Mouse (Mus musculus) common myeloid progenitor, adult 5-6 weeks (primary cell): ENCODE data around the gene Neurl1a. TPM values are rescaled to one million over a fixed set of nuclear protein-coding genes. Genes with fewer than 3 reads are reported as not detected.
A peak's percentile ranks its signal among the peaks of the same experiment; 100 is the strongest.
"Not testable (repeated sequence)": the region's sequence is repeated elsewhere in the genome, so short reads cannot be mapped to it uniquely, and the experiment has no call there.

Experiments used
- ATAC-seq: replicated peaks from 2 replicates; pipeline ENCODE4 v1.8.0; 2016; ENCODE audit warnings: low read depth, mild to moderate bottlenecking, moderate TSS enrichment, inconsistent platforms; ENCODE audit not compliant: poor library complexity, severe bottlenecking
- total RNA-seq: library from RNA; stranded (forward); fragments of 200-1000, 187-1606 nt; gene quantifications from 2 replicates; pipeline ENCODE4 v1.2.3, GENCODE M21; 2017

Gene Neurl1a
- total RNA-seq = 0.09 TPM in 1 of 2 replicates, not detected in the other

GRCm38 (mm10) chr19:47178431-47179271 is at the start of gene Neurl1a:
Gene Neurl1a, plus strand, starts transcription at chr19:47178820.
- ATAC-seq = peak; percentile 30; the same call in 1 of the 2 replicates

DNA sequence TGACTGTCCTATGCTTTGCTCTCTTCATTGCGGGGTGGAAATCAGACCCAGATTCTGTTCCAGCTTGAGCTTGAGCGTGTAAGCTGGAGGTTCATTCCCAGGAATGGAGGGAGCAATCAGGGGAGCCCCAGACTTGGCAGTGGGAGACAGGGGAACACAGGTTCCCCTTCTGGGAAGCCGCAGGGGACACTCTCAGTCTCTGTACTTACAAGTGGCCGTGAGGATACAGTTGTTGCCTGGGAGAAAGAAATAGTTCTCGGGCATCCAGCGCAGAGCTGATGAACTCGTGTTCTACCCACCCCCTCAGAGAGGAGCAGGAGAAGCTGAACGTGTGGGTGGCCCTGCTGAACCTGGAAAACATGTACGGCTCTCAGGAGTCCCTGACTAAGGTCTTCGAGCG is 49.8 kb upstream of the Neurl1a start:
- ATAC-seq = no peak

DNA sequence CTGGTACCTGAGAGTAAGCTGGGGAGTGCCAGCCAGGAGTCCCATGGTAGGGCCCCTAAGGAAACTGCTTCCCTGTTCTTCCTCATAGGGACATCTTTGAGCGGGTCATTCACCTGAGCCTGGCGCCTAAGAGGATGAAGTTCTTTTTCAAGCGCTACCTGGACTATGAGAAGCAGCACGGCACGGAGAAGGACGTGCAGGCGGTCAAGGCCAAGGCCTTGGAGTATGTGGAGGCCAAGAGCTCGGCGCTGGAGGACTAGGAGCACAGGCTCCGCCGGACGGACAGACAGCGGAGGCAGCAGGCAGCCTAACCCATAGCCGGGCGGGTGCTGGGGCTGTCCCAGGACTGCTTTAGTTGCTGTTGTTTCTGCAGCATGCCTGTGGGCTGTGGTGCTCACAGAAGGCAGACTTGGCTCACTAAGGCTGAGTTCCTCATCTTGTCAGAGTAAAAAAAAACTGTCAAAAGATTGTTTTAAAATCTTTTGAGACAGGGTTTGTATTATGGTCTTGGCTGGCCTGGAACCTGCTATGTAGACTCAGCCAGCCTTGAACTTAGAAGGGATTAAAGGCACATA is 48.0 kb upstream of the Neurl1a start:
- no peak for ATAC-seq

GRCm38 (mm10) chr19:47133161-47133560 is 45.5 kb upstream of the Neurl1a start:
- ATAC-seq = peak; percentile 72

- ATAC-seq = no peak
Observed at GRCm38 (mm10) chr19:47135568-47135967, 43.1 kb upstream of the Neurl1a start.

DNA sequence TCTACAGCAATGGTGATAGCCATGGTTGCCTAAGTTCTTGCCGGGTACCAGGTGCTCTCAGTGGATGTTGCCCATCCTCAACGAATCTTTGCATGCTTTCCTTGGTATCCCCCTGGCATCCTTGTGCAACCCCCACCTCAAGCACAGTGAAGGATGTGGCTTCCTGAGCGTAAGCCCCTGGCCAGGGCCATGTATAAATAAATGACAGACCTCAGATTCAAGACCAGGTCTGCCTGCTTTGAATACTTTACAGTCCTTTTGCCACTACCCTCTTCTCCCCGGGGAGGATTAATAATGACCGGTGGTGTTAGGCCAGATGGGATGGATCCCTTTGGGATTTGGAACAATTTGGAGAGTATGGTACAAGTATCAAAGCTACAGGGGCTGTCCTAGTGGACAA is 42.5 kb upstream of the Neurl1a start:
- ATAC-seq = no peak

DNA sequence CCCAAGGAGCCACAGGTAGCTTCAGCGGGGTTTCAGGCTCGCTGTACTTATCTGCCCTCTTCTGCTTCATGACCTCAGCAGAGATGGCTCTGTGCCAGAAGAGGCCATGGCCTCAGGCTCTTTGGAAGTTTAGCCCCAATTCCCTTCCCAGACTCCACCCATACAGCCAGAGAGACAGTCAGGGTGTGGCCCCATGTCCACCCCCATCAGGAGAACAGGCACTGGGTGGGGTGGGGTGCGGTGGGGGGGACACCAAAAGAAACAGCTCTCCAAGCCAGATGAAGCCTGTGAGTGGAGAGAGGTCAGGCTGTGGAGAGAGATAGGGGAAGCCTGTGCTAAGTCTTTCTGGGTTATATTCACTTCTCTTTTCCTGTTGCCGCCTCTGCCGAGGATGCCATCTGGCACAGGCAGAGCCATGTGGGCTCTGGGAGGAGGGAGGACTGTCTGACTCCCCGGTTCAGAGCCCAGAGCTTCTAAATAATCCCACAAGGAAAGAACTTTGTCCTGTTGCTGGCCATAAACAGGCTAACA is 41.5 kb upstream of the Neurl1a start:
- peak; percentile 59 for ATAC-seq

- peak; percentile 52 for ATAC-seq
Observed at GRCm38 (mm10) chr19:47137771-47138421, 40.7 kb upstream of the Neurl1a start, which contains the start of gene Calhm2. Gene Calhm2, minus strand, starts transcription at chr19:47138294.

- not testable (repeated sequence) for ATAC-seq
Observed at GRCm38 (mm10) chr19:47139611-47140010, 39.0 kb upstream of the Neurl1a start.

- ATAC-seq = no peak
Observed at GRCm38 (mm10) chr19:47142438-47142837, 36.2 kb upstream of the Neurl1a start.

DNA sequence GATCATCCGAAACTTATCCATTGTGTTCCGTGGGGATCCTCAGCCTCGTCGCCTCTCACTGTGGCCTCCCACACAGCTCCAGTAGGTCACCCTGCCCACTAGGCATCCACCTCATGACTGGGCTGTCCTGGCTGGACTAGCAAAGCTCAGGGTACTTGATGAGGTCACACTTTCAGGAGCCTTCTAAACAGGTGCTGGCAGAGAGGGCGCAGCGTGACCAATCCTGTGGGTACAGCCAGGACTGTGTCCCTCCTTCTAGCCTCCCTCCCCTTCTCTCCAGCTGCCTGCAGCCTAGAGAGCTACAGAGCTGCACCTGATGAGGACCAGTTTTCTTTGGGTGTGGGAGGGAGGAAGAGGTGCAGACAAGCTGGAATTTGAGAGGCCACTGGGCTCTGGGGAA is 34.5 kb upstream of the Neurl1a start, which contains the start of gene Calhm1:
Gene Calhm1 (minus strand): TSS at position 101 of the 400 bp plus-strand sequence.
- ATAC-seq = no peak

DNA sequence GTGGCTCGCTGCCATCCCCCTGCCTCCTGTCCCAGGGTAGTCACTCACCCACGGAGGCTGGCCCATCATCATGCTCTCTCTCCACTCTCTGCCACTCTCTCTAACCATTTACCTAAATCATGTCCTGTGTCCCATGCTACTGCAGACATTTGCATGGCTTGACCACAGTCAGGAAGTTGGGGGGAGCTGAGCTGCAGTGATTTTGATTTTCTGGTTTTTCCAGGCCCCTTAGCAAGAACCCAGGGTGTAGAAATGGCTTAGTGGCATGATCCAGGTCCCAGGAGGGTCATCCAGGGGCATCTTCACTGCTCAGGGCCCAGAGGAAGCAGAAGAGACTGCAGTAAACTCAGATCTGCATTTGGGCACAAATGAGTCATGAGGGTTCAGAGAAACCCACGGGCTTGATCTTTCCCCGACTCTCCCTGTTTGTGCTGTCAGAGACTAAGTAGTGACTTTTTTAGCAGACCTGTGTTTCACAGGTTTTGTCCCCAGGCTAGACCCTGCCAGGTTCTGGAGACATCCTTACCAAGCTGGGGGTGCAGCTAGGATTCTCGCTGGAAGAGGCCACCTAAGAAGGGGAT is 30.3 kb upstream of the Neurl1a start:
- ATAC-seq = no peak

GRCm38 (mm10) chr19:47149854-47150253 is 28.8 kb upstream of the Neurl1a start:
- no peak for ATAC-seq

- ATAC-seq = no peak
Observed at GRCm38 (mm10) chr19:47151332-47152061, 27.1 kb upstream of the Neurl1a start.

GRCm38 (mm10) chr19:47152062-47152369 is 26.6 kb upstream of the Neurl1a start:
- no peak for ATAC-seq

GRCm38 (mm10) chr19:47153767-47154166 is 24.9 kb upstream of the Neurl1a start:
- no peak for ATAC-seq

DNA sequence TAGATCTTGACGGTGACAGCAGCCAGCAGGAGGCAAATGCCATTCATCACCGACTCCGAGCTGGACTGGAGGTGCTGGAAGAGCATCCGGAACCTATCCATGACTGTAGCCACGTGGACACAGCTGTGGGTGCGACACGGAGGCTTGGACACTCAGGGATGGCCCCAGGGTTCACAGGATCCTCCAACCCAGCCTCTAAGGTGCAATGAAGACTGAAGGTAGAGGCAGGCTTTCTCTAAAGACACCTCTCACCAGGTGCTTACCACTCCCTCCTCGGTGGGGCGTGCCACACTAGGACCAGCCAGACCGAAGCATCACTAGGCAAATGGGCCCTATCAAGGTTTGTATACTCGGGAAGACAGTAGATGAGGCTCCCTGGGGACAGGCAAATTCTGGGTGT is 21.0 kb upstream of the Neurl1a start, which contains the start of gene Calhm3:
Gene Calhm3 (minus strand): TSS at position 101 of the 400 bp plus-strand sequence.
- ATAC-seq = no peak

GRCm38 (mm10) chr19:47161669-47162068 is 17.0 kb upstream of the Neurl1a start:
- no peak for ATAC-seq

- ATAC-seq = no peak
Observed at GRCm38 (mm10) chr19:47163176-47163744, 15.4 kb upstream of the Neurl1a start.
